Mouse (Mus musculus): Measurements from ENCODE around the gene Cd6.

The Cd6 gene

GRCm38 (mm10) chr19:10803751-10804150 lies 26.1 kb downstream of the Cd6 start:
- no peak for DNase-seq (ENCODE audit: low read depth, low spot score)

GRCm38 (mm10) chr19:10801906-10802305 lies 28.0 kb downstream of the Cd6 start:
- no peak for DNase-seq (ENCODE audit: low read depth, low spot score)

GRCm38 (mm10) chr19:10801070-10801469 lies 28.8 kb downstream of the Cd6 start:
- no peak for DNase-seq (ENCODE audit: low read depth, low spot score)

- no peak for DNase-seq (ENCODE audit: low read depth, low spot score)
These were observed 30.7 kb downstream of the Cd6 start for GRCm38 (mm10) chr19:10799155-10799554.

- DNase-seq (ENCODE audit: low read depth, low spot score), result no peak
These were observed 31.3 kb downstream of the Cd6 start for GRCm38 (mm10) chr19:10798576-10798975.

- no peak for DNase-seq (ENCODE audit: low read depth, low spot score)
These were observed 34.9 kb downstream of the Cd6 start for GRCm38 (mm10) chr19:10794916-10795315.

GRCm38 (mm10) chr19:10793044-10793443 lies 36.8 kb downstream of the Cd6 start:
- no peak for DNase-seq (ENCODE audit: low read depth, low spot score)

GRCm38 (mm10) chr19:10790323-10790722 lies 39.5 kb downstream of the Cd6 start:
- DNase-seq (ENCODE audit: low read depth, low spot score), result no peak

GRCm38 (mm10) chr19:10788242-10788641 lies 41.6 kb downstream of the Cd6 start:
- no peak for DNase-seq (ENCODE audit: low read depth, low spot score)

GRCm38 (mm10) chr19:10787406-10787805 lies 42.5 kb downstream of the Cd6 start:
- DNase-seq (ENCODE audit: low read depth, low spot score), result no peak

GRCm38 (mm10) chr19:10786753-10787152 lies 43.1 kb downstream of the Cd6 start:
- no peak for DNase-seq (ENCODE audit: low read depth, low spot score)

- DNase-seq (ENCODE audit: low read depth, low spot score), result no peak
These were observed 44.9 kb downstream of the Cd6 start for GRCm38 (mm10) chr19:10784796-10785459.

GRCm38 (mm10) chr19:10784061-10784460 lies 45.8 kb downstream of the Cd6 start:
- DNase-seq (ENCODE audit: low read depth, low spot score), result no peak

GRCm38 (mm10) chr19:10783168-10783567 lies 46.7 kb downstream of the Cd6 start:
- no peak for DNase-seq (ENCODE audit: low read depth, low spot score)

GRCm38 (mm10) chr19:10781641-10782040 lies 48.2 kb downstream of the Cd6 start:
- DNase-seq (ENCODE audit: low read depth, low spot score), result no peak

GRCm38 (mm10) chr19:10776906-10777305 lies 53.0 kb downstream of the Cd6 start:
- DNase-seq (ENCODE audit: low read depth, low spot score), result no peak

GRCm38 (mm10) chr19:10774141-10774540 lies 55.7 kb downstream of the Cd6 start:
- DNase-seq (ENCODE audit: low read depth, low spot score), result no peak

GRCm38 (mm10) chr19:10773384-10773783 lies 56.5 kb downstream of the Cd6 start:
- no peak for DNase-seq (ENCODE audit: low read depth, low spot score)

- DNase-seq (ENCODE audit: low read depth, low spot score), result no peak
These were observed 57.0 kb downstream of the Cd6 start for GRCm38 (mm10) chr19:10772866-10773265.

- no peak for DNase-seq (ENCODE audit: low read depth, low spot score)
These were observed 57.9 kb downstream of the Cd6 start for GRCm38 (mm10) chr19:10771995-10772394.

GRCm38 (mm10) chr19:10769429-10770195 lies 60.2 kb downstream of the Cd6 start:
- DNase-seq (ENCODE audit: low read depth, low spot score), result peak; percentile 18

- DNase-seq (ENCODE audit: low read depth, low spot score), result no peak
These were observed 61.0 kb downstream of the Cd6 start for GRCm38 (mm10) chr19:10768694-10769428.
